ENCODE assay signal across 10 mouse cellular contexts in the genomic region with DNA sequence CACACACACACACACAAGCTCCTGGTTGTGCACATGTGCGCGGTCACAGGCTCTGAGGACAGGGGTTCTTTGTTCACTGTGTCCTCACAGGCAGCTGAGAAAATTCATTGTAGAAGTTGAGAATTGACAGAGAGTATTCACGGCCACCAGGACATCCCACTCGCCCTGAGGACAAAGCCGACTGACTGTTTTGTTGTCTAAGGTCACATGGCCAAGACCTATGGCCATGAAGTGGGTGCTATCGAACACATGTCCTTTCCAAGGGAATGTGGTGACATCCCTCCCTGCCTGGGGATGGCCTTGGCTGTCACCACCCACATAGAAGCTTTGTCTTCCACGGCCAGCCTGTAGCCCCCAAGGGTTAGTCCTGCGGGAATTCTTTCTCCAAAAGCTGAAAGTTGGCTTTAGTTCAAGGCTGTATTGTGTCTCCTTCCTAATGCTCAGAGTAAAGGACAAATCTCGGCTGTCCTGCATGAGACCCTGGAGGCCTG. TPM values are rescaled to one million over a fixed set of nuclear protein-coding genes. Genes with fewer than 3 reads are reported as not detected.
DNase-seq lines count a peak whose midpoint lies in the region; ATAC-seq and TF ChIP-seq lines count a peak whose summit lies in the region.
"Had no signal": no experiment of that assay in that cellular context is flagged by ENCODE, and none has a peak within 500 bp of the region (broad histone marks: within the 10 kb centered on the region; RNA-seq: fewer than 3 reads in every experiment).

No protein-coding gene starts in this region.

- H3K4me2 ChIP-seq in kidney, embryonic 15.5 days, result no peak overlapping the region
- no peak overlapping the region for H3K4me2 ChIP-seq in liver, postnatal 0 days (ENCODE audit: low read depth, low read length)
- H3K4me2 ChIP-seq: heart, embryonic 11.5 days had no signal

- ATAC-seq in kidney, embryonic 15.5 days (replicated peaks; ENCODE audit: low FRiP score), result no peak
- ATAC-seq in liver, postnatal 0 days, result no peak

- no peaks in the 10 kb centered on the region for H3K4me1 ChIP-seq in kidney, embryonic 15.5 days
- H3K4me1 ChIP-seq in liver, postnatal 0 days (ENCODE audit: insufficient read depth), result no peaks in the 10 kb centered on the region

- no peak overlapping the region for H3K4me3 ChIP-seq in kidney, embryonic 15.5 days (replicated peaks)
- no peak overlapping the region for H3K4me3 ChIP-seq in liver, postnatal 0 days (ENCODE audit: low read depth, low read length)

- H3K9me3 ChIP-seq in kidney, embryonic 15.5 days (replicated peaks), result no peaks in the 10 kb centered on the region
- no peaks in the 10 kb centered on the region for H3K9me3 ChIP-seq in liver, postnatal 0 days (ENCODE audit: low read length)

- H3K36me3 ChIP-seq in kidney, embryonic 15.5 days, result peaks cover 12% of the 10 kb centered on the region
- no peaks in the 10 kb centered on the region for H3K36me3 ChIP-seq in liver, postnatal 0 days (replicated peaks; ENCODE audit: insufficient read depth, low read length)

- no peak overlapping the region for H3K27ac ChIP-seq in kidney, embryonic 15.5 days
- H3K27ac ChIP-seq in liver, postnatal 0 days (ENCODE audit: low read depth), result no peak overlapping the region

- TF ChIP-seq CTCF in liver, postnatal 0 days (IDR thresholded peaks at IDR 0.05; ENCODE audit: low read depth), result no peak

- H3K9ac ChIP-seq in kidney, embryonic 15.5 days, result no peak overlapping the region
- no peak overlapping the region for H3K9ac ChIP-seq in liver, postnatal 0 days (replicated peaks)

- no peaks in the 10 kb centered on the region for H3K27me3 ChIP-seq in kidney, embryonic 15.5 days
- H3K27me3 ChIP-seq in liver, postnatal 0 days (ENCODE audit: insufficient read depth, low read length), result no peaks in the 10 kb centered on the region

- TF ChIP-seq EP300 in liver, postnatal 0 days (IDR thresholded peaks at IDR 0.05; ENCODE audit: low read depth), result no peak

- 74% methylated on average over 9 of the region's 9 CpGs for WGBS in kidney, embryonic 15.5 days
- 78% methylated on average over 9 of the region's 9 CpGs for WGBS in liver, postnatal 0 days (ENCODE audit: insufficient replicate concordance)

- peak; percentile 46 to 63 for DNase-seq in layer of hippocampus, adult 18-20 months (ENCODE audit: low spot score in 2 of 2)
- DNase-seq in layer of hippocampus, postnatal 14 days (ENCODE audit: low spot score in 2 of 2), result no peak
- DNase-seq in adrenal gland, adult 8-10 months, result peak; percentile 38
- peak; percentile 21 to 44 for DNase-seq in adrenal gland, postnatal 36 days
- DNase-seq in mesoderm, embryonic 11.5 days (ENCODE audit: low read depth, low spot score), result peak; percentile 34
- no peak for DNase-seq in liver, postnatal 0 days
- DNase-seq: lung, adult 18-20 months; thymus, postnatal 25 days had no signal

RNA-seq across cellular contexts. Expression of a gene that starts 26.8 kb away (rescaled TPM):
- total RNA-seq in layer of hippocampus, adult 18-20 months (2021), result 1 to 10 TPM; 4.6 to 4.7 TPM
- total RNA-seq in layer of hippocampus, postnatal 14 days (2021), result 1 to 10 TPM; 2.7 to 3.5 TPM
- under 1 TPM; 0.49 to 0.80 (median 0.65) TPM for total RNA-seq in adrenal gland, adult 8-10 months (2022)
- total RNA-seq in adrenal gland, postnatal 36 days (2021), result 1 to 10 TPM; 1.6 to 1.9 TPM
- polyA plus RNA-seq in kidney, embryonic 15.5 days (2015; fragmentation: Nextera tagmentation; extraction: Ambion mirVana), result 50.7 and 51.8 TPM in 2 replicates
- 5.0 and 5.7 TPM in 2 replicates for polyA plus RNA-seq in liver, postnatal 0 days (2015; fragmentation: Nextera tagmentation; extraction: Ambion mirVana)

RNA-seq across cellular contexts. Expression of a gene that starts 53.6 kb away (rescaled TPM):
- 10 to 100 TPM; 16.8 to 20.4 TPM for total RNA-seq in layer of hippocampus, adult 18-20 months (2021)
- total RNA-seq in layer of hippocampus, postnatal 14 days (2021), result 10 to 100 TPM; 16.7 to 17.6 TPM
- total RNA-seq in adrenal gland, adult 8-10 months (2022), result 10 to 100 TPM; 12.7 to 24.7 (median 17.1) TPM
- total RNA-seq in adrenal gland, postnatal 36 days (2021), result 10 to 100 TPM; 10.6 to 11.2 TPM
- polyA plus RNA-seq in kidney, embryonic 15.5 days (2015; fragmentation: Nextera tagmentation; extraction: Ambion mirVana), result 17.7 and 18.0 TPM in 2 replicates
- 2.7 and 3.6 TPM in 2 replicates for polyA plus RNA-seq in liver, postnatal 0 days (2015; fragmentation: Nextera tagmentation; extraction: Ambion mirVana)

Comparison
In these comparisons a context has a peak if more than half of its experiments do, and no peak if none do; other contexts are left out.
1. DNase-seq: peak in layer of hippocampus, adult 18-20 months (2 of 2), adrenal gland, adult 8-10 months (single experiment), adrenal gland, postnatal 36 days (2 of 2) and mesoderm, embryonic 11.5 days (single experiment); none in layer of hippocampus, postnatal 14 days (0 of 2) and liver, postnatal 0 days (single experiment).